Mouse (Mus musculus) right cerebral cortex, postnatal 4 days (tissue): ENCODE measurements at regions not wholly inside any gene's neighbourhood (a gene's known extent, or its start where the extent isn't known, plus 50 kb on each side); places are given as distances from the start of the nearest gene placed in this dataset.
A peak's percentile ranks its signal among the peaks of the same experiment; 100 is the strongest.

Source experiments
- DNase-seq: peaks from one replicate; pipeline ENCODE4 v3.0.0-alpha.2; 2022

GRCm38 (mm10) chr11:84701319-84702175 is 117.8 kb downstream of the Mrm1 start:
- DNase-seq, result no peak

- DNase-seq, result no peak
Measured at GRCm38 (mm10) chr11:84697521-84697920, 121.8 kb downstream of the Mrm1 start.

- no peak for DNase-seq
Measured at GRCm38 (mm10) chr11:84692638-84693037, 126.7 kb downstream of the Mrm1 start.

- DNase-seq, result no peak
Measured at GRCm38 (mm10) chr11:84691410-84692148, 127.7 kb downstream of the Mrm1 start.

- DNase-seq, result no peak
Measured at GRCm38 (mm10) chr11:84686473-84686872, 132.8 kb downstream of the Mrm1 start.

GRCm38 (mm10) chr11:84684325-84684724 is 135.0 kb downstream of the Mrm1 start:
- no peak for DNase-seq

GRCm38 (mm10) chr11:84682931-84683330 is 136.4 kb downstream of the Mrm1 start:
- DNase-seq, result no peak

GRCm38 (mm10) chr11:84676377-84677078 is 142.8 kb downstream of the Mrm1 start:
- no peak for DNase-seq

GRCm38 (mm10) chr11:84672841-84673473 is 146.4 kb downstream of the Mrm1 start:
- DNase-seq, result no peak

- no peak for DNase-seq
Measured at GRCm38 (mm10) chr11:84671585-84671984, 146.2 kb upstream of the Lhx1 start.

- no peak for DNase-seq
Measured at GRCm38 (mm10) chr11:84667711-84668110, 142.4 kb upstream of the Lhx1 start.

GRCm38 (mm10) chr11:84664258-84664657 is 138.9 kb upstream of the Lhx1 start:
- DNase-seq, result no peak

GRCm38 (mm10) chr11:84661981-84662380 is 136.6 kb upstream of the Lhx1 start:
- DNase-seq, result peak; percentile 20

- no peak for DNase-seq
Measured at GRCm38 (mm10) chr11:84660877-84661276, 135.5 kb upstream of the Lhx1 start.

- DNase-seq, result no peak
Measured at GRCm38 (mm10) chr11:84659370-84659937, 134.1 kb upstream of the Lhx1 start.

- DNase-seq, result no peak
Measured at GRCm38 (mm10) chr11:84653481-84653880, 128.1 kb upstream of the Lhx1 start.

- no peak for DNase-seq
Measured at GRCm38 (mm10) chr11:84648899-84649298, 123.6 kb upstream of the Lhx1 start.

- no peak for DNase-seq
Measured at GRCm38 (mm10) chr11:84647104-84647503, 121.8 kb upstream of the Lhx1 start.

GRCm38 (mm10) chr11:84643107-84643372 is 117.7 kb upstream of the Lhx1 start:
- DNase-seq, result no peak

GRCm38 (mm10) chr11:84642300-84643106 is 117.2 kb upstream of the Lhx1 start:
- peak; percentile 51 for DNase-seq

- DNase-seq, result no peak
Measured at GRCm38 (mm10) chr11:84641601-84642000, 116.3 kb upstream of the Lhx1 start.

- no peak for DNase-seq
Measured at GRCm38 (mm10) chr11:84638353-84638752, 113.0 kb upstream of the Lhx1 start.
